8 mouse cellular contexts compared by ENCODE assay signal in genomic region chr7:123068715-123069273, GRCm38 (mm10). TPM values are rescaled to one million over a fixed set of nuclear protein-coding genes. Genes with fewer than 3 reads are reported as not detected.
A peak's percentile ranks its signal among the peaks of the same experiment; 100 is the strongest.
DNase-seq lines count a peak whose midpoint lies in the region; ATAC-seq lines count a peak whose summit lies in the region.

No protein-coding gene starts in this region.

- peak; percentile 91 for ATAC-seq in forebrain, embryonic 13.5 days
- ATAC-seq in kidney, embryonic 16.5 days (ENCODE audit: low FRiP score, low TSS enrichment) = no peak
- ATAC-seq in neural tube, embryonic 13.5 days (ENCODE audit: low read depth) = peak; percentile 92
- no peak for ATAC-seq in granulocyte monocyte progenitor cell, adult 5-6 weeks (replicated peaks; ENCODE audit: poor library complexity, severe bottlenecking)
- ATAC-seq in intestine, embryonic 15.5 days = no peak

- no peaks in the 10 kb centered on the region for H3K36me3 ChIP-seq in forebrain, embryonic 13.5 days (ENCODE audit: poor library complexity, severe bottlenecking)
- no peaks in the 10 kb centered on the region for H3K36me3 ChIP-seq in kidney, embryonic 16.5 days (ENCODE audit: insufficient read depth, low read length)
- no peaks in the 10 kb centered on the region for H3K36me3 ChIP-seq in neural tube, embryonic 13.5 days
- no peaks in the 10 kb centered on the region for H3K36me3 ChIP-seq in intestine, embryonic 15.5 days

- WGBS in forebrain, embryonic 13.5 days = 5% methylated on average over 9 of the region's 9 CpGs
- 29% methylated on average over 9 of the region's 9 CpGs for WGBS in kidney, embryonic 16.5 days
- 19% methylated on average over 9 of the region's 9 CpGs for WGBS in neural tube, embryonic 13.5 days
- WGBS in intestine, embryonic 15.5 days = 50% methylated on average over 9 of the region's 9 CpGs

- H3K4me3 ChIP-seq in forebrain, embryonic 13.5 days = no peak overlapping the region
- H3K4me3 ChIP-seq in kidney, embryonic 16.5 days (ENCODE audit: low read length) = no peak overlapping the region
- H3K4me3 ChIP-seq in neural tube, embryonic 13.5 days = no peak overlapping the region
- H3K4me3 ChIP-seq in intestine, embryonic 15.5 days (replicated peaks) = no peak overlapping the region

- H3K27me3 ChIP-seq in forebrain, embryonic 13.5 days = peaks cover 61% of the 10 kb centered on the region
- no peaks in the 10 kb centered on the region for H3K27me3 ChIP-seq in kidney, embryonic 16.5 days (ENCODE audit: insufficient read depth, low read length)
- H3K27me3 ChIP-seq in neural tube, embryonic 13.5 days = peaks cover 23% of the 10 kb centered on the region
- no peaks in the 10 kb centered on the region for H3K27me3 ChIP-seq in intestine, embryonic 15.5 days (replicated peaks)

- DNase-seq in left cerebral cortex, adult 18-20 months (ENCODE audit: low spot score in 2 of 2) = peak; percentile 11 to 17
- no peak for DNase-seq in left cerebral cortex, adult 11 months (ENCODE audit: low spot score)
- peak; percentile 76 for DNase-seq in adrenal gland, postnatal 14 days

- H3K4me2 ChIP-seq in forebrain, embryonic 13.5 days = peak overlapping the region; percentile 16; the same call in 1 of the 2 replicates
- H3K4me2 ChIP-seq in kidney, embryonic 16.5 days (replicated peaks; ENCODE audit: low read depth, low read length) = no peak overlapping the region; the same call in 1 of the 2 replicates
- peak overlapping the region; percentile 6 for H3K4me2 ChIP-seq in neural tube, embryonic 13.5 days
- no peak overlapping the region for H3K4me2 ChIP-seq in intestine, embryonic 15.5 days (replicated peaks)

- H3K27ac ChIP-seq in forebrain, embryonic 13.5 days = peak overlapping the region; percentile 68
- peak overlapping the region; percentile 20 for H3K27ac ChIP-seq in kidney, embryonic 16.5 days (ENCODE audit: low read length)
- H3K27ac ChIP-seq in neural tube, embryonic 13.5 days (replicated peaks) = peak overlapping the region; percentile 87
- no peak overlapping the region for H3K27ac ChIP-seq in intestine, embryonic 15.5 days

- no peaks in the 10 kb centered on the region for H3K9me3 ChIP-seq in forebrain, embryonic 13.5 days (replicated peaks)
- no peaks in the 10 kb centered on the region for H3K9me3 ChIP-seq in kidney, embryonic 16.5 days (ENCODE audit: low read length)
- H3K9me3 ChIP-seq in neural tube, embryonic 13.5 days = no peaks in the 10 kb centered on the region
- H3K9me3 ChIP-seq in intestine, embryonic 15.5 days = no peaks in the 10 kb centered on the region

- peak overlapping the region; percentile 30; the same call in 1 of the 2 replicates for H3K9ac ChIP-seq in forebrain, embryonic 13.5 days
- no peak overlapping the region for H3K9ac ChIP-seq in kidney, embryonic 16.5 days (replicated peaks; ENCODE audit: low read length)
- H3K9ac ChIP-seq in neural tube, embryonic 13.5 days = 0 out of 2 replicates have a peak overlapping the region, but pooled peaks have one; percentile 49
- H3K9ac ChIP-seq in intestine, embryonic 15.5 days = no peak overlapping the region

- H3K4me1 ChIP-seq in forebrain, embryonic 13.5 days = peaks cover 30% of the 10 kb centered on the region
- H3K4me1 ChIP-seq in kidney, embryonic 16.5 days (ENCODE audit: insufficient read depth, low read length) = peaks cover 9% of the 10 kb centered on the region
- H3K4me1 ChIP-seq in neural tube, embryonic 13.5 days (replicated peaks) = peaks cover 23% of the 10 kb centered on the region
- H3K4me1 ChIP-seq in intestine, embryonic 15.5 days (replicated peaks) = no peaks in the 10 kb centered on the region

RNA-seq across cellular contexts. Expression of gene Tnrc6a, which starts 54.9 kb away (rescaled TPM):
- 10 to 100 TPM; 51.5 to 52.9 TPM for total RNA-seq in left cerebral cortex, adult 18-20 months (2021)
- total RNA-seq in adrenal gland, postnatal 14 days (2021) = 57.5 and 68.3 TPM in 2 replicates
- polyA plus RNA-seq in forebrain, embryonic 13.5 days (2015; fragmentation: Nextera tagmentation; extraction: Ambion mirVana) = 49.9 and 62.0 TPM in 2 replicates
- polyA plus RNA-seq in kidney, embryonic 16.5 days (2015; fragmentation: Nextera tagmentation; extraction: Ambion mirVana) = 34.9 and 47.1 TPM in 2 replicates
- 43.0 and 47.1 TPM in 2 replicates for polyA plus RNA-seq in neural tube, embryonic 13.5 days (2015; fragmentation: Nextera tagmentation; extraction: Ambion mirVana)
- total RNA-seq in granulocyte monocyte progenitor cell, adult 5-6 weeks (2014; fragmentation: Nextera tagmentation) = 26.8 and 33.8 TPM in 2 replicates
- 24.9 and 31.8 TPM in 2 replicates for total RNA-seq in granulocyte monocyte progenitor cell, adult 5-6 weeks (2017)
- 27.2 and 38.3 TPM in 2 replicates for polyA plus RNA-seq in intestine, embryonic 15.5 days (2015; fragmentation: Nextera tagmentation; extraction: Ambion mirVana)

Comparison
In these comparisons a context has a peak if more than half of its experiments do, and no peak if none do; other contexts are left out.
1. ATAC-seq: peak in forebrain, embryonic 13.5 days (single experiment) and neural tube, embryonic 13.5 days (single experiment); none in kidney, embryonic 16.5 days (single experiment), granulocyte monocyte progenitor cell, adult 5-6 weeks (single experiment) and intestine, embryonic 15.5 days (single experiment).
2. H3K4me2 ChIP-seq: peak in forebrain, embryonic 13.5 days (single experiment) and neural tube, embryonic 13.5 days (single experiment); none in kidney, embryonic 16.5 days (single experiment) and intestine, embryonic 15.5 days (single experiment).
3. H3K9ac ChIP-seq: peak in forebrain, embryonic 13.5 days (single experiment) and neural tube, embryonic 13.5 days (single experiment); none in kidney, embryonic 16.5 days (single experiment) and intestine, embryonic 15.5 days (single experiment).